Mouse (Mus musculus) embryonic facial prominence, embryonic 14.5 days (tissue): ENCODE data around the gene Lhx5. TPM values are rescaled to one million over a fixed set of nuclear protein-coding genes. Genes with fewer than 3 reads are reported as not detected.
A peak's percentile ranks its signal among the peaks of the same experiment; 100 is the strongest.

ENCODE experiments used
- ATAC-seq: fragments of 200-750 bp; cut with Nextera tagmentation; 2 replicates; pipeline ENCODE4 v1.8.0; 2017; ENCODE audit warnings: low read depth, moderate number of reproducible peaks, moderate TSS enrichment
- DNase-seq: peaks from one replicate; pipeline ENCODE4 v3.0.0-alpha.2; 2015; ENCODE audit warnings: low spot score
- H3K27ac ChIP-seq: fragments of 300-500 bp; sonication (generic); replicated peaks from 2 replicates; pipeline ENCODE4 v1.5.1; 2014; ENCODE audit warnings: low read depth, mild to moderate bottlenecking, low read length, moderate library complexity
- H3K27me3 ChIP-seq: fragments of 300-500 bp; sonication (generic); replicated peaks from 2 replicates; pipeline ENCODE4 v1.6.1; 2014; ENCODE audit warnings: low read length; ENCODE audit not compliant: control insufficient read depth, insufficient read depth
- H3K36me3 ChIP-seq: fragments of 300-500 bp; sonication (generic); 2 replicates; pipeline ENCODE4 v1.6.1; 2014; ENCODE audit warnings: low read length, mixed read lengths; ENCODE audit not compliant: control insufficient read depth, insufficient read depth
- H3K4me1 ChIP-seq: fragments of 300-500 bp; sonication (generic); 2 replicates; pipeline ENCODE4 v1.6.1; 2014; ENCODE audit warnings: antibody characterized with exemption, low read length; ENCODE audit not compliant: control insufficient read depth, insufficient read depth
- H3K4me2 ChIP-seq: fragments of 300-500 bp; sonication (generic); 2 replicates; pipeline ENCODE4 v1.6.1; 2014; ENCODE audit warnings: low read depth, mild to moderate bottlenecking, low read length, moderate library complexity, mixed read lengths
- H3K4me3 ChIP-seq: fragments of 300-500 bp; sonication (generic); 2 replicates; pipeline ENCODE4 v1.5.1; 2014; ENCODE audit warnings: low read depth, mild to moderate bottlenecking, low read length
- H3K9ac ChIP-seq: fragments of 300-500 bp; sonication (generic); 2 replicates; pipeline ENCODE4 v1.6.1; 2014; ENCODE audit warnings: low read depth, mild to moderate bottlenecking, low read length, moderate library complexity, mixed read lengths
- H3K9me3 ChIP-seq: fragments of 300-500 bp; sonication (generic); 2 replicates; pipeline ENCODE4 v1.6.1; 2016; ENCODE audit warnings: low read length; ENCODE audit not compliant: control insufficient read depth
- WGBS: fragments of 180-500 bp; shearing (Covaris S2); extraction: QIAGEN DNeasy Blood & Tissue Kit; methylation state at CpG from one replicate; pipeline ENCODE4 v1.1.7; 2014; 5-methylcytosine and 5-hydroxymethylcytosine counted together
- polyA plus RNA-seq: library from polyadenylated mRNA; unstranded; fragments of >200 nt; fragmentation: Nextera tagmentation; extraction: Ambion mirVana; gene quantifications from 2 replicates; pipeline ENCODE4 v1.2.1, GENCODE M21; 2014

The Lhx5 gene
- polyA plus RNA-seq, 1 experiment from 2014 or later = not detected

GRCm38 (mm10) chr5:120409385-120410378 lies 21.8 kb upstream of the Lhx5 start:
- 0 out of 2 replicates have a peak, but pooled peaks cover 6% of the 10 kb centered on the region for H3K9me3 ChIP-seq
- H3K36me3 ChIP-seq = no peaks in the 10 kb centered on the region
- H3K4me3 ChIP-seq = peak overlapping the region; percentile 17; the same call in 1 of the 2 replicates
- peak; percentile 46 for DNase-seq
- peak overlapping the region; percentile 43 for H3K4me2 ChIP-seq
- 2% methylated on average over 41 of the region's 41 CpGs for WGBS
- H3K4me1 ChIP-seq = no peaks in the 10 kb centered on the region
- ATAC-seq = 0 out of 2 replicates have a peak, but pooled peaks have one; percentile 12
- H3K27me3 ChIP-seq = peaks cover 46% of the 10 kb centered on the region
- H3K9ac ChIP-seq = no peak overlapping the region
- H3K27ac ChIP-seq = no peak overlapping the region

- WGBS = 73% methylated on average over 6 of the region's 6 CpGs
- Histone ChIP-seq H3K27ac (no peak overlapping the region), H3K27me3 (peaks cover 45% of the 10 kb centered on the region)
Measured at GRCm38 (mm10) chr5:120413436-120413835, 18.1 kb upstream of the Lhx5 start.

GRCm38 (mm10) chr5:120420106-120420505 lies 11.4 kb upstream of the Lhx5 start:
- no peak overlapping the region for H3K4me3 ChIP-seq
- H3K27me3 ChIP-seq = peaks cover 45% of the 10 kb centered on the region
- no peak overlapping the region for H3K9ac ChIP-seq
- 85% methylated on average over 8 of the region's 8 CpGs for WGBS
- H3K9me3 ChIP-seq = no peaks in the 10 kb centered on the region
- ATAC-seq (no peak), DNase-seq (no peak)
- no peaks in the 10 kb centered on the region for H3K4me1 ChIP-seq
- H3K27ac ChIP-seq = no peak overlapping the region
- H3K36me3 ChIP-seq = no peaks in the 10 kb centered on the region
- no peak overlapping the region for H3K4me2 ChIP-seq

More at GRCm38 (mm10) chr5:120413436-120413835, 18.1 kb upstream of the Lhx5 start:
- Histone ChIP-seq H3K4me1 (no peaks in the 10 kb centered on the region), H3K4me3 (no peak overlapping the region), H3K9ac (no peak overlapping the region), H3K9me3 (0 out of 2 replicates have a peak, but pooled peaks cover 6% of the 10 kb centered on the region), H3K36me3 (no peaks in the 10 kb centered on the region), H3K4me2 (no peak overlapping the region)
- ATAC-seq (no peak), DNase-seq (no peak)

GRCm38 (mm10) chr5:120424039-120424438 lies 7.5 kb upstream of the Lhx5 start:
- H3K36me3 ChIP-seq = no peaks in the 10 kb centered on the region
- H3K9ac ChIP-seq = no peak overlapping the region
- H3K4me2 ChIP-seq = no peak overlapping the region
- H3K4me3 ChIP-seq = no peak overlapping the region
- H3K27ac ChIP-seq = no peak overlapping the region
- DNase-seq (peak; percentile 90), ATAC-seq (peak; percentile 82)
- peaks cover 77% of the 10 kb centered on the region for H3K27me3 ChIP-seq
- no peaks in the 10 kb centered on the region for H3K4me1 ChIP-seq
- no peaks in the 10 kb centered on the region for H3K9me3 ChIP-seq
- under 1% methylated on average over 19 of the region's 19 CpGs for WGBS

- WGBS = 2% methylated on average over 11 of the region's 11 CpGs
- no peak overlapping the region for H3K27ac ChIP-seq
- no peaks in the 10 kb centered on the region for H3K9me3 ChIP-seq
- H3K4me2 ChIP-seq = no peak overlapping the region
- peaks cover 83% of the 10 kb centered on the region for H3K27me3 ChIP-seq
- H3K4me3 ChIP-seq = no peak overlapping the region
- DNase-seq (no peak), ATAC-seq (no peak)
- H3K4me1 ChIP-seq = no peaks in the 10 kb centered on the region
- no peaks in the 10 kb centered on the region for H3K36me3 ChIP-seq
- no peak overlapping the region for H3K9ac ChIP-seq
Measured at GRCm38 (mm10) chr5:120424657-120425056, 6.8 kb upstream of the Lhx5 start.

- Histone ChIP-seq H3K27ac (no peak overlapping the region), H3K4me2 (no peak overlapping the region), H3K27me3 (peaks cover 88% of the 10 kb centered on the region), H3K9ac (no peak overlapping the region), H3K9me3 (no peaks in the 10 kb centered on the region), H3K4me3 (no peak overlapping the region), H3K36me3 (no peaks in the 10 kb centered on the region), H3K4me1 (no peaks in the 10 kb centered on the region)
- ATAC-seq (no peak), DNase-seq (no peak)
- under 1% methylated on average over 12 of the region's 20 CpGs for WGBS
Measured at GRCm38 (mm10) chr5:120425711-120426110, 5.8 kb upstream of the Lhx5 start.

- no peak for ATAC-seq
- WGBS = 2% methylated on average over 10 of the region's 10 CpGs
Measured at GRCm38 (mm10) chr5:120426572-120426971, 4.9 kb upstream of the Lhx5 start.

GRCm38 (mm10) chr5:120427451-120427938 lies 4.0 kb upstream of the Lhx5 start:
- Histone ChIP-seq H3K9ac (no peak overlapping the region), H3K9me3 (no peaks in the 10 kb centered on the region), H3K27ac (no peak overlapping the region), H3K4me3 (no peak overlapping the region), H3K36me3 (no peaks in the 10 kb centered on the region), H3K4me2 (no peak overlapping the region), H3K4me1 (no peaks in the 10 kb centered on the region), H3K27me3 (peaks cover 98% of the 10 kb centered on the region)
- DNase-seq (no peak), ATAC-seq (no peak)
- under 1% methylated on average over 33 of the region's 33 CpGs for WGBS

More at GRCm38 (mm10) chr5:120426572-120426971, 4.9 kb upstream of the Lhx5 start:
- Histone ChIP-seq H3K27me3 (peaks cover 93% of the 10 kb centered on the region), H3K4me2 (no peak overlapping the region), H3K36me3 (no peaks in the 10 kb centered on the region), H3K9me3 (no peaks in the 10 kb centered on the region), H3K4me1 (no peaks in the 10 kb centered on the region), H3K4me3 (no peak overlapping the region), H3K9ac (no peak overlapping the region), H3K27ac (no peak overlapping the region)
- DNase-seq = no peak
